Mouse (Mus musculus) embryonic fibroblast, embryonic 13.5 days (primary cell): ENCODE measurements at regions not wholly inside any gene's neighbourhood (a gene's known extent, or its start where the extent isn't known, plus 50 kb on each side); places are given as distances from the start of the nearest gene placed in this dataset.

Source experiments
- CTCF ChIP-seq: IDR thresholded peaks from 2 replicates; pipeline ENCODE4 v1.5.1; 2011; ENCODE audit warnings: mild to moderate bottlenecking, control low read depth, low read length, moderate library complexity, borderline replicate concordance; ENCODE audit not compliant: insufficient read depth
- POLR2A ChIP-seq: IDR thresholded peaks from 2 replicates; pipeline ENCODE4 v1.6.1; 2011; ENCODE audit warnings: low read depth, mild to moderate bottlenecking, control low read depth, low read length, moderate library complexity

DNA sequence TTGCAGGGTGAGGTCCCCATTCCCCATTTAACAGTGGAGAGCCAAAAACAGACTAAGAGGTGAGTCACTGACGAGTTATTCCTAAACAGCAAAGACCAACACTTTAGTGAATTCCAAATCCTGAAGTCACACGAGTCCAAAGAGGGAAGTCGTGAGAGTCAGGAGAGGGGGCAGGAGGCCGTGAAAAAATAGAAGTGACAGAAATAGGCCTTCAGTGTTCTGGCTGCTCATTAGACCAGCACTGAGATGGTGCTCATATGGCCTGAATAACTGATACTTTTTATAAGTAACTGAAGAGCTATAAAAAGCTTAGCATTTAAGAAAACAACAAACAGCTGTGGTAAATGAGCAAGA lies 68.5 kb upstream of the Bach2 start:
- TF ChIP-seq POLR2A (no peak), CTCF (no peak)
